Mouse (Mus musculus) frontal cortex, postnatal 36 days (tissue): ENCODE measurements at regions not wholly inside any gene's neighbourhood (a gene's known extent, or its start where the extent isn't known, plus 50 kb on each side); places are given as distances from the start of the nearest gene placed in this dataset.

Experiments used
- DNase-seq, 2 experiments: peaks; one replicate each; pipeline ENCODE4 v3.0.0; 2022; ENCODE audit warnings: low spot score in 2 of 2

GRCm38 (mm10) chr14:15273107-15273506 is 165.7 kb downstream of the Lrrc3b start:
- no peak for DNase-seq

GRCm38 (mm10) chr14:15272364-15272763 is 166.4 kb downstream of the Lrrc3b start:
- no peak for DNase-seq

GRCm38 (mm10) chr14:15266287-15266686 is 172.5 kb downstream of the Lrrc3b start:
- no peak for DNase-seq

- no peak for DNase-seq
Measured at GRCm38 (mm10) chr14:15262996-15263395, 175.8 kb downstream of the Lrrc3b start.

- DNase-seq, result peak; percentile 0 to 6
Measured at GRCm38 (mm10) chr14:15255729-15256128, 183.1 kb downstream of the Lrrc3b start.

GRCm38 (mm10) chr14:15205626-15206025 is 233.2 kb downstream of the Lrrc3b start:
- DNase-seq, result peak in 1 of 2 experiments; percentile 3

- DNase-seq, result no peak
Measured at GRCm38 (mm10) chr14:15204284-15204683, 234.5 kb downstream of the Lrrc3b start.
